Mouse (Mus musculus) layer of hippocampus, adult 2 months (tissue): ENCODE data around the gene Plin1. TPM values are rescaled to one million over a fixed set of nuclear protein-coding genes. Genes with fewer than 3 reads are reported as not detected.

Experiments
- DNase-seq, 2 experiments: peaks; one replicate each; pipeline ENCODE4 v3.0.0; 2022; ENCODE audit warnings: low spot score in 2 of 2
- H3K27ac ChIP-seq: fragments of 200-600 bp; 2 replicates; pipeline ENCODE4 v1.8.1; 2022
- H3K4me3 ChIP-seq: fragments of 200-600 bp; 2 replicates; pipeline ENCODE4 v1.8.1; 2022; ENCODE audit warnings: mild to moderate bottlenecking
- CTCF ChIP-seq: fragments of 200-600 bp; conservative IDR thresholded peaks from 2 replicates; pipeline ENCODE4 v1.8.1; 2022; ENCODE audit warnings: antibody characterized with exemption, mild to moderate bottlenecking, moderate library complexity
- long read RNA-seq, 2 experiments: library from polyadenylated mRNA; stranded (forward); transcript quantifications; one replicate each; pipeline ENCODE4 v2.0.0; 2021; ENCODE audit warnings: borderline mapping rate in 2 of 2
- total RNA-seq, 2 experiments: library from RNA; stranded (reverse); gene quantifications; 2 replicates each; pipeline ENCODE4 v1.2.3; 2021

Plin1 gene
- under 1 TPM; 0.26 to 0.27 TPM for total RNA-seq
- long read RNA-seq, experiment 1 = 0 reads
- long read RNA-seq, experiment 2, partial matches to known transcripts = 0 of 1 reads
- long read RNA-seq, experiment 2, other reads (novel, unspliced or antisense) = 1 of 1 reads

DNA sequence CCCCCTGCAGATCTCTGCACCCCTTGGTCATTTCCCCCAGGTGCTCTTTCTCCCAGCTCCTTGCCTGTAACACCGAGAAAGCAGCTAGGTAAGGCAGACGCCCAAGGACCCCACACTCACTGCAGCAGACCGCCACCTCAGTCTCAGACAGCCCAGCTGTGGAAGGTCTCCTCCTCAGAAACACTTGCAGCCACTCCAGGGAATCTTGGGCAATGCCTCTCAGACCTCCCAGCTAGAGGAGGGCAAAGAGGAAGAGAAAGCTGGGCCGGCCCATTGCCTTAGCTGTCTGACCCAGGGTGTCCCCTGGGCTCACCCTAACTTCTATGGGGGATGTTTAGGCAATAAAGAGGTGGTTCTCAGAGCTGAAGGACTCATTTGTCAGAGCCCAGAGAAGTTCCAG is at the start of gene Plin1:
Plin1 (minus strand) TSS at position 282 of the 400 bp plus-strand sequence.
- H3K4me3 ChIP-seq = no peak within 1 kb of the TSS
- no peak within 1 kb of the TSS for H3K27ac ChIP-seq
- TF ChIP-seq CTCF = no peak
- no peak for DNase-seq

DNA sequence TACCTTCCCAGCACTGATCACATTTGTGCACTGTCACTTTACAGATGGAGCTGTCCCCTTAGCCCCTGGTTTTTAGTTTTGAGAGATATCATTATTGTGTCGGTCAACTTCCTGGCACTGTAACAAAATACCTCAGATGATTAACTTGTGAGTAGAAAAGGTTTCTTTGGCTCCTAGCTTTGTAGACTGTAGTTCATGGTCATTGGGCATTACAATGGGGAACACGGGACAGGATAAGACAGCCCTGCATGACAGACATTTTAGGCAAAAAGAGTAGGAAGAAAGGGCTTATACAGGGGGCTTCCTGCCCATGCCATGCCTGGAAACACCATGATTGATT is 49.8 kb upstream of the Plin1 start:
- Histone ChIP-seq H3K27ac (no peak overlapping the region), H3K4me3 (no peak overlapping the region)
- no peak for DNase-seq
- TF ChIP-seq CTCF = no peak

DNA sequence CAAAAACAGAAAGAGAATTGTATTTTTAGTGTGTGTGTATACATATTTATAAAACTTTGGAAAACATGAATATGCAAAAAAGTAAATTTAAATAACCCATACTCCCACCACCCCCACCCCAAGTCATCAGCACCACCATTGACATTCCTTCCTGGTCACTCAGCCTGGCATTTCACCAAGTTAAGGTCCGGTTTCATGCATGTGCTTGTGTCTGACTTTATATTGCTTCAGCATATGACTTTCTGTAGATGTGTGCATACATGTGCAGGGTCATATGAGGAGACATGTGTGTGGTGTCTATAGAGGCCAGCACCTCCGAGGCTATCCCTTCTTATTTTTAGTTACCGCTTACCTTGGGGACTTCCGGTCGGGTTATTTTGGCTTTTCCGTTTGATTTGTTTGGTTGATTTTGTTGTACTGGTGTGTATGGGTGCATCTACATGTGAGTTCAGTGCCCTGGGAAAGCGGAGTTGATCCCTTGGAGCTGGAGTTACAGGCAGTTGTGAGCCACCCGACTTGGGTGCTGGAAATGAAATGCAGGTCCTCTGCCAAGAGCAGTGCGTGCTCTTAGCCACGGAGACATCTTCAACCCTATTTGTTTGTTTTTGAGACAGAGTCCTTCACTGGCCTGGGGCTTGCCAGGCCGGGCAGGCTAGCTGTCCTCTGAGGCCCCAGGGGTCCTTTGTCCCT is 49.3 kb upstream of the Plin1 start:
- no peak for DNase-seq
- TF ChIP-seq CTCF = no peak
- no peak overlapping the region for H3K4me3 ChIP-seq
- H3K27ac ChIP-seq = no peak overlapping the region

GRCm38 (mm10) chr7:79780647-79781626 is 48.2 kb upstream of the Plin1 start:
- peak; percentile 52 to 77 for DNase-seq
- peak; percentile 98 for TF ChIP-seq CTCF
- no peak overlapping the region for H3K27ac ChIP-seq
- H3K4me3 ChIP-seq = peak overlapping the region; percentile 31

- DNase-seq = peak in 1 of 2 experiments; percentile 39
- Histone ChIP-seq H3K4me3 (no peak overlapping the region), H3K27ac (peak overlapping the region; percentile 57; the same call in 1 of the 2 replicates)
- no peak for TF ChIP-seq CTCF
These were observed 39.1 kb upstream of the Plin1 start for GRCm38 (mm10) chr7:79771561-79772512.

DNA sequence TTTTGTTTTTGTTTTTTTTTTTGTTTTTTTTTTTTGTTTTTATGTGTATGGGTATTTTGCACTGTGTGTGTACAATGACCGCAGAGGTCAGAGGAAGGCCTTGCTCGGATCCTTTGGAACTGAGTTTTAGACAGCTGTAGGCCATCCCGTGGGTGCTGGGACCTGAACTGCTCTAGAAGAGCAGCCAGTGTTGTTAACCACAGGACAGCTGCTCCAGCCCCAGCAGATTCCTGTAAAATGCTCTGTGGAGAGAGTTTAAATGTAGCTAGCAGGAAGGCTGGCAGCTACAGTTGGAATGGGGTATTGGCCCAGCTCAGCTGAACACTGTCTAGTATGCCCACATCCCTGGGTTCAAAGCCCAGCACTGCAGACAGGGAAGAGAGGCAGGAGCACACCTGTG is 37.0 kb upstream of the Plin1 start:
- DNase-seq = no peak
- TF ChIP-seq CTCF = no peak
- Histone ChIP-seq H3K4me3 (no peak overlapping the region), H3K27ac (no peak overlapping the region)

GRCm38 (mm10) chr7:79765991-79766390 is 33.3 kb upstream of the Plin1 start:
- H3K4me3 ChIP-seq = no peak overlapping the region
- TF ChIP-seq CTCF = peak; percentile 44
- DNase-seq = no peak
- H3K27ac ChIP-seq = no peak overlapping the region

- no peak for TF ChIP-seq CTCF
- DNase-seq = no peak
- H3K27ac ChIP-seq = no peak overlapping the region
- H3K4me3 ChIP-seq = no peak overlapping the region
These were observed 29.4 kb upstream of the Plin1 start for GRCm38 (mm10) chr7:79762106-79762505.

DNA sequence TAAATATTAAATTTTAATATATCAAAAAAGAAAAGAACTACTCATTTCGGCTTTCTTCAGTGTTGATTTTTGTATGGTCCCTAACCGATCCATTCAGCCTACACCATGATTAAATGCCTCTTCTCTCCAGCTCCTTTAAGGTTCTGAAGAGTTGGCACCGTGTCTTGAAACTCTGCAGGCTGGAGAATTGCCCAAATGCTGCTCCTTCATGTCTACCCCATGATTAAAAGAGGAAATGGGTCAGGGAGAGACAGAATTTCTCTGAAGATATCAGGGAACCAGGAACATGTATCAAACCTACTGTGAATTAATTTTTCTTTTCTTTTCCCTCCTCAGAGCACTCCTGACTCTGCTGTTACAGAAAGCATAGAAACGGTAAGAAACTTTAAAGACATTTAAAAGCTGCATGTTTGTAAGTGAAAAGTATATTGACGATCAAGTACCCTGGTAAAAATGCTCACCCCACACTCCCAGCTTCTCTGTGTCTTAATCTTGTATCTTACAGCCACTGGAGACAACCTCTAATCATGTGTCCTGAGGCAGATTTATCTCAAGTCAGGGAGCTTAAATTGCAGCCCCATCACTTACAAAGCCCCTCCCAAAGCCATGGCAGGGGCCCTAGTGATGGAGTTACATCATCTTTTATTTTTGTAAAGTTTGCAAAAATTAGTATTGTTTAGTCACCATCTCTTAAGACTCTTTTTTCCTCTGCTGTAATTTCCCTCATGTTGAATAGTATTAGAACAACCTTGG is 28.6 kb upstream of the Plin1 start:
- no peak for DNase-seq
- Histone ChIP-seq H3K27ac (no peak overlapping the region), H3K4me3 (no peak overlapping the region)
- no peak for TF ChIP-seq CTCF

DNA sequence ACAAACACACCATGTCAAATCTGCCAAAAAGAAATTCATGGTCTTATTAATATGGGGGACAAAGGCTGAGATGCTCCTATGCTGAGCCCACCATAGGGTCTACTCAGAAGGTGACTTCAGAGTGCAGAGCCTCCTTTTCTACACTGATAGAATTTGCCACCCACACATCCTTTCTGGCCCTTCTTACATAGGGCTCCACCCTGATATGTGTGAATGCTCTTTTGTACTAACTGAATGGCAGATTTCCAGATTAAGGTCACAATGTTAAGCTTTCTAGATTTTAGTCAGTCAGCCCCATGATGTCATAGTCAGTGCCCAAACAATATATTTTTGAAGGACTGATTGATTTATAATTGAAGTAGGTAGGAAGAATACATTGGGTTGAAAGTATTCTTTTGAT is 27.1 kb upstream of the Plin1 start:
- no peak for DNase-seq
- Histone ChIP-seq H3K27ac (no peak overlapping the region), H3K4me3 (no peak overlapping the region)
- no peak for TF ChIP-seq CTCF

- no peak overlapping the region for H3K4me3 ChIP-seq
- TF ChIP-seq CTCF = no peak
- H3K27ac ChIP-seq = no peak overlapping the region
- no peak for DNase-seq
These were observed 25.5 kb upstream of the Plin1 start for GRCm38 (mm10) chr7:79758176-79758575.

DNA sequence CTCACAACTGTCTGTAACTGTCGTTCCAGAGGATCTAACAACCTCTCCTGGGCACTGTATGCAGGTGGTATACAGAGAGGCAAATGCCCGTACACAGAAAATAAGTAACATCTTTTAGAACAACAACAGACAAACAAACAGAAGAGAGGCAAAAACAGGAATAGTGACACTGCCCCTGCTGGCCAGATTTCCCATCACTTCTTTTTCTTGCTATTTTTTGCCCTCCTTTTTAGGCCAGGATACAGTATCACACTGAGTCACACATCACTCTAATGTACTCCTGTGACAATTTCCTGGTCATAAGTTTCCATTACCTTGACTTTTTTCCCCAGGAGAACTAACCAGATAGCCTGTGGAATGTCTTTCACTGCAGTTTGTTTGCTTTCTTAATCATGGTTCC is 23.6 kb upstream of the Plin1 start:
- Histone ChIP-seq H3K27ac (no peak overlapping the region), H3K4me3 (no peak overlapping the region)
- TF ChIP-seq CTCF = peak; percentile 56
- DNase-seq = no peak
